Mouse (Mus musculus) lung, embryonic 15.5 days (tissue): ENCODE results near the gene Rusc1. TPM values are rescaled to one million over a fixed set of nuclear protein-coding genes. Genes with fewer than 3 reads are reported as not detected.

ENCODE experiments used
- ATAC-seq: fragments of 200-750 bp; cut with Nextera tagmentation; 2 replicates; pipeline ENCODE4 v1.8.0; 2017; ENCODE audit warnings: moderate number of reproducible peaks, borderline replicate concordance; ENCODE audit not compliant: low FRiP score, low TSS enrichment; ENCODE audit errors: extremely low read depth
- H3K27ac ChIP-seq: fragments of 300-500 bp; sonication (generic); 2 replicates; pipeline ENCODE4 v1.5.1; 2015; ENCODE audit warnings: moderate library complexity, mild to moderate bottlenecking, inconsistent platforms
- H3K27me3 ChIP-seq: fragments of 300-500 bp; sonication (generic); 2 replicates; pipeline ENCODE4 v1.6.1; 2015; ENCODE audit warnings: inconsistent platforms
- H3K36me3 ChIP-seq: fragments of 300-500 bp; sonication (generic); 2 replicates; pipeline ENCODE4 v1.6.1; 2015; ENCODE audit warnings: inconsistent platforms
- H3K4me1 ChIP-seq: fragments of 300-500 bp; sonication (generic); 2 replicates; pipeline ENCODE4 v1.6.1; 2015; ENCODE audit warnings: inconsistent platforms
- H3K4me2 ChIP-seq: fragments of 300-500 bp; sonication (generic); 2 replicates; pipeline ENCODE4 v1.6.1; 2015; ENCODE audit warnings: inconsistent platforms, mild to moderate bottlenecking, moderate library complexity
- H3K4me3 ChIP-seq: fragments of 300-500 bp; sonication (generic); 2 replicates; pipeline ENCODE4 v1.5.1; 2015; ENCODE audit warnings: mild to moderate bottlenecking, inconsistent platforms
- H3K9ac ChIP-seq: fragments of 300-500 bp; sonication (generic); 2 replicates; pipeline ENCODE4 v1.6.1; 2015; ENCODE audit warnings: inconsistent platforms
- H3K9me3 ChIP-seq: fragments of 300-500 bp; sonication (generic); 2 replicates; pipeline ENCODE4 v1.6.1; 2016; ENCODE audit warnings: inconsistent platforms
- WGBS: fragments of 180-500 bp; shearing (Covaris S2); methylation state at CpG from one replicate; pipeline ENCODE4 v1.1.7; 2015; 5-methylcytosine and 5-hydroxymethylcytosine counted together
- polyA plus RNA-seq: library from polyadenylated mRNA; unstranded; fragments of >200 nt; fragmentation: Nextera tagmentation; extraction: Ambion mirVana; gene quantifications from 2 replicates; pipeline ENCODE4 v1.2.1, GENCODE M21; 2015

The Rusc1 gene
- polyA plus RNA-seq, 1 experiment from 2014 or later = 16.6 TPM

DNA sequence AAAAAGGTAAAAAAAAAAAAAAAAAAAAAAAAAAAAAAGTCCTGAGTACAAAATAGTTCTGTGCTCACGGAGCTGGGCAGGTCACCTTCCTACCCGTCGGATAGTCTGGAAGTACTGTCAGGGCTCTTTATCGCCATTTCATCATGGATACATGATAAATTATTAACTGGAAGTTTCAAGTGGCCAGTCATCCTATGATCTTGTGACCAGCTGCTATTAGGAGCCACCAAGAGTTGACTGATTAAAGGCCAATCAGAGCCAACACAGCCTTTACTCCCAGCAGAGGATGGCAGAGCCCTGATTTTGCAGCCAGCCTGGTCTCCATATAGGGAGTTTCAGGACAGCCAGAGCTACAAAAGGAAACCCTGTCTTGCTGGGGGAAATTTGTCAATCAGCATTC, 19.9 kb upstream of the Rusc1 start:
- Histone ChIP-seq H3K27me3 (no peaks in the 10 kb centered on the region), H3K9ac (no peak overlapping the region), H3K4me2 (no peak overlapping the region), H3K4me1 (no peaks in the 10 kb centered on the region), H3K9me3 (no peaks in the 10 kb centered on the region), H3K4me3 (no peak overlapping the region), H3K27ac (no peak overlapping the region), H3K36me3 (no peaks in the 10 kb centered on the region)
- 58% methylated on average over 4 of the region's 4 CpGs for WGBS
- ATAC-seq = no peak

DNA sequence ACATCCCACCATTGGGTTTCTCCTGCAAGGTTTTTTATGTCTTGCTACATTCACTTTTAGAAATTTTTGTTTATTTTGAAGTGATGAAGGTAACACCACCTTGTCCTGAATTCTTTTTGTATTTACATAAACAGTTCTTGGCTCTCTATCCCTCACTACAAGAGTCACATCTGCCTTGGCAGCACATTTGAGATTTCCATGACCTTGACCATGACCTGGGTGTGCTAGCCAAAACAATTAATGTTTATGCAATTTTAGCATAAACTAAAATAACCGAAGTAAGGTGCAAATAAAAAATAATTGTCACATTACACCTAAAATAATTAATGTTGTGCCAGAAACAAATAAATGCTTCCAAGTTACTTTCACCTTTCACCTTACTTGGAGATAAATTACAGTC, 15.0 kb upstream of the Rusc1 start:
- WGBS = 30% methylated on average over 1 of the region's 1 CpGs
- Histone ChIP-seq H3K4me1 (no peaks in the 10 kb centered on the region), H3K36me3 (no peaks in the 10 kb centered on the region), H3K27ac (no peak overlapping the region), H3K27me3 (no peaks in the 10 kb centered on the region), H3K9me3 (no peaks in the 10 kb centered on the region), H3K4me2 (no peak overlapping the region), H3K9ac (no peak overlapping the region), H3K4me3 (no peak overlapping the region)
- no peak for ATAC-seq

GRCm38 (mm10) chr3:89107545-89107944, 14.4 kb upstream of the Rusc1 start:
- Histone ChIP-seq H3K4me2 (no peak overlapping the region), H3K9me3 (no peaks in the 10 kb centered on the region), H3K27ac (no peak overlapping the region), H3K36me3 (no peaks in the 10 kb centered on the region), H3K9ac (no peak overlapping the region), H3K4me3 (no peak overlapping the region), H3K4me1 (no peaks in the 10 kb centered on the region), H3K27me3 (no peaks in the 10 kb centered on the region)
- ATAC-seq = no peak
- 45% methylated on average over 3 of the region's 3 CpGs for whole genome bisulfite sequencing

GRCm38 (mm10) chr3:89106881-89107280, 13.8 kb upstream of the Rusc1 start:
- Histone ChIP-seq H3K4me1 (peaks cover 4% of the 10 kb centered on the region; the same call in 1 of the 2 replicates), H3K36me3 (no peaks in the 10 kb centered on the region), H3K4me3 (no peak overlapping the region), H3K9me3 (no peaks in the 10 kb centered on the region), H3K9ac (no peak overlapping the region), H3K4me2 (no peak overlapping the region), H3K27ac (no peak overlapping the region), H3K27me3 (no peaks in the 10 kb centered on the region)
- ATAC-seq = no peak

DNA sequence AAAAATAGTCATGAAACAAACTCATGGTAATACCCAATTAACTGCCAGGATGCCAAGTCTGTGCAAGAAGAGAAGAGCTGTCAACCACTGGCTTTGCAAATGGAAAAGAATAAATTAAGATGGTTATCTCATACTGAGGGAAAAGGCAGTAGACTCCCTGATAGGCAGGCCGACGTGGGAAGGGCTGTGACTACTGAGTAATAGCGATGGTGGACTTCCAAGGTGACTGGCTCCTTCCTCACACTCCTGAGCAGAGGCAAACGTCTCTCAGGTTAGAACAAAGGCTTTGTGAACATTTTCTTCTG, 10.1 kb upstream of the Rusc1 start:
- Histone ChIP-seq H3K36me3 (peaks cover 16% of the 10 kb centered on the region; the same call in 1 of the 2 replicates), H3K27me3 (no peaks in the 10 kb centered on the region), H3K27ac (no peak overlapping the region), H3K9ac (no peak overlapping the region), H3K4me3 (no peak overlapping the region), H3K4me2 (no peak overlapping the region), H3K4me1 (peaks cover 25% of the 10 kb centered on the region), H3K9me3 (no peaks in the 10 kb centered on the region)
- no peak for ATAC-seq
- 61% methylated on average over 4 of the region's 4 CpGs for WGBS

DNA sequence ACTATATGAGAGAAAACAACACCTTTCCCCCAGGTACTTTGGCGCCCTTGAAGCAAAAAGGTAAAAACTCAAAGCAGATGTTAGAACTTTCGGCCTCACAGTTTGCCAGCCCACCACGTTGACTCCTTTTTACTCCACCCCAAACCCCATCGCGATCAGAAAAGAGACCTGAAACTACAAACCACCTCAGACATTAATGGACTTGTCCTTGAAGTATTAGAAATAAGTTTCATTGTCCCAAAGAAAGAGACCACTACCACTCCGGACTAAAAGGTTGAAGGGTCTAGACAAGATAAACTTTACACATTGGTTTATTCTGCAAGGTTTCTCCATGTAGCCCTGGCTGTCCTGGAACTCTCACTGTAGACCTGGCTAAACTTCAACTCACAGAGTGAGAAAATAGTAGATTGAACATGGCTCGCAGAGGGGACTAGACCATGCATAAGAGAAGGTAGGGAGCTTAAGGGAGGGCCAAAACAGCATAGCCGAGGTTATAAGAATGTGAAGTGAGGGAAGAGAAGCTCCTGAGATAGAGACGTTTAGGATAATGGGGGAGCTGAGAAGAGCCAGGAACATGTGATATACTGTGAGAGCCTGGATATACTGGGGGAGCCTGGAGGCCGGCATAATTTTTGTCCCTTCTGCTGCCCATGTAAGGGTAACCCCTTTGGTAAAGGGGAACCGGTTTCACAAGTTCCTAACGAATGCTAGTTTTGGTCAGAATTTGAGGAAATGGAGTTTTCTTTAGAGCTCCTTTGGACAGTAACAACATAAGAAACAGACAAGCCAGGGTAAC, 9.6 kb upstream of the Rusc1 start:
- no peak for ATAC-seq
- peak overlapping the region; percentile 87 for H3K4me2 ChIP-seq
- H3K27ac ChIP-seq = peak overlapping the region; percentile 62; the same call in 1 of the 2 replicates
- H3K9ac ChIP-seq = 0 out of 2 replicates have a peak overlapping the region, but pooled peaks have one; percentile 15
- H3K27me3 ChIP-seq = no peaks in the 10 kb centered on the region
- H3K9me3 ChIP-seq = no peaks in the 10 kb centered on the region
- peaks cover 25% of the 10 kb centered on the region for H3K4me1 ChIP-seq
- peak overlapping the region; percentile 64; the same call in 1 of the 2 replicates for H3K4me3 ChIP-seq
- 62% methylated on average over 12 of the region's 12 CpGs for WGBS
- H3K36me3 ChIP-seq = peaks cover 22% of the 10 kb centered on the region; the same call in 1 of the 2 replicates

DNA sequence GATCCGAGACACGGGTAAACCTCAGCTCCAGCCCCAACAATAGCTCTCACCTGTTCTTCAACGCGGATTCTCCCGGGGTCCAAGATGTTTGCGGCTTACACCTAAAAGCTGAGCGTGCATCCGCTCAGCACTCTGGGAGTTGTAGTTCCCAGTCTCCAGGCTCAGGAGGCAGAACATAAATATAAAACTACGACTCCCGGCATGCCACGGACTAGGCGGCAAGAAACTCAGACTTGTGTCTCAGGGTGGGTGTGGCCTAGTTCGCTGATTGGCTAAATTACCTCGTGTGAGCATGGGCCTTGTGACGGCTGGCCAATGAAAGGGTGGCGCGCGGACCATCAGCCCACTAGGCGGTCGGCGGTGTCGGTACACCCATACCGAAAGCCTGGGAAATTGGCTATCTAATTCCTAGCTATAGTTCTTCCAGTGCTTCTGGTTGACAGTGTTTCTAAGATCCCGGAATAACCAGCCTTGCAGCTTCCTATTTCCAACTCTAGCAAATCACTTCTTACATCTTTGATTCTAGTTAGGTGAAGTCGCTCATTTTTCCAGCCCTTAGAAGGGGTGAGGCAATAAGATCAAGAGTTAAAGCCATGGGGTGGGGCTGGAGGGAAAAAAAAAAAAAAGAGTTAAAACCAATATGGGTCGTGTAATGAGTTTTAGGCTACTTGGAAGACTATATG, 8.8 kb upstream of the Rusc1 start, which contains the start of gene Fdps:
Gene Fdps, minus strand, starts transcription at position 148 of the 683 bp plus-strand sequence.
- peak within 1 kb of the TSS; percentile 62 for H3K27ac ChIP-seq
- no peaks in the 10 kb centered on the region for H3K27me3 ChIP-seq
- peak within 1 kb of the TSS; percentile 87 for H3K4me2 ChIP-seq
- under 1% methylated on average over 26 of the region's 26 CpGs for WGBS
- peak within 1 kb of the TSS; percentile 58 for H3K9ac ChIP-seq
- H3K36me3 ChIP-seq = peaks cover 29% of the 10 kb centered on the region
- H3K9me3 ChIP-seq = no peaks in the 10 kb centered on the region
- peak; percentile 100 for ATAC-seq
- peak within 1 kb of the TSS; percentile 64 for H3K4me3 ChIP-seq
- H3K4me1 ChIP-seq = peaks cover 25% of the 10 kb centered on the region

DNA sequence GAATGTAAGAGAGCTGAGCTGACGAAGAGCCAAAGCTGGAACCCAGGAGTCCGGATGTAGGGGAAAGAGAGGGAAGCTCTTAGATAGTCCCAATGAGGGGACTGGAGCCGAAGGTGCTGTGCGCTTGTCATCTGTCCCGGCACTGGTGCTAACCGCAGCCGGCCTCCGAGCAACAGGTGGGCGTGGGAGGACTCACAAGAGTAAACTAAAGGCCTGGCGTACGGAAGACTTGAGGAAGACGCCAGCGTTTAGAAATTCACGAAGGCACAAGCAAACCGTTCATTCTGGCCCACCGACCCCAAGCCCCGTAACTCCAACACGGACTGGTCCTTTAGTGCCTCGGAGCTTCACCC, 8.3 kb upstream of the Rusc1 start:
- peaks cover 32% of the 10 kb centered on the region for H3K36me3 ChIP-seq
- H3K4me1 ChIP-seq = peaks cover 25% of the 10 kb centered on the region
- H3K9ac ChIP-seq = peak overlapping the region; percentile 58
- peak overlapping the region; percentile 64 for H3K4me3 ChIP-seq
- no peaks in the 10 kb centered on the region for H3K9me3 ChIP-seq
- peak; percentile 9; the same call in 1 of the 2 replicates for ATAC-seq
- H3K4me2 ChIP-seq = peak overlapping the region; percentile 87
- no peaks in the 10 kb centered on the region for H3K27me3 ChIP-seq
- peak overlapping the region; percentile 50 for H3K27ac ChIP-seq
- 0% methylated on average over 19 of the region's 19 CpGs for WGBS

- no peak for ATAC-seq
- Histone ChIP-seq H3K4me3 (peak within 1 kb of the TSS; percentile 64), H3K9ac (peak within 1 kb of the TSS; percentile 58), H3K9me3 (no peaks in the 10 kb centered on the region), H3K4me2 (peak within 1 kb of the TSS; percentile 87), H3K4me1 (peaks cover 25% of the 10 kb centered on the region), H3K27ac (peak within 1 kb of the TSS; percentile 50), H3K36me3 (peaks cover 36% of the 10 kb centered on the region), H3K27me3 (no peaks in the 10 kb centered on the region)
- 15% methylated on average over 7 of the region's 7 CpGs for WGBS
Observed at GRCm38 (mm10) chr3:89100811-89101210, 7.7 kb upstream of the Rusc1 start, which contains the start of gene Gm43738. TSS of gene Gm43738 (minus strand) at chr3:89101099.

- ATAC-seq = no peak
- WGBS = 75% methylated on average over 10 of the region's 10 CpGs
- H3K9ac ChIP-seq = no peak overlapping the region
- peaks cover 31% of the 10 kb centered on the region for H3K4me1 ChIP-seq
- H3K9me3 ChIP-seq = no peaks in the 10 kb centered on the region
- H3K36me3 ChIP-seq = peaks cover 41% of the 10 kb centered on the region
- no peak overlapping the region for H3K4me2 ChIP-seq
- no peak overlapping the region for H3K4me3 ChIP-seq
- H3K27me3 ChIP-seq = peaks cover 14% of the 10 kb centered on the region
- no peak overlapping the region for H3K27ac ChIP-seq
Observed at GRCm38 (mm10) chr3:89094021-89094420, 910 bp upstream of the Rusc1 start.

DNA sequence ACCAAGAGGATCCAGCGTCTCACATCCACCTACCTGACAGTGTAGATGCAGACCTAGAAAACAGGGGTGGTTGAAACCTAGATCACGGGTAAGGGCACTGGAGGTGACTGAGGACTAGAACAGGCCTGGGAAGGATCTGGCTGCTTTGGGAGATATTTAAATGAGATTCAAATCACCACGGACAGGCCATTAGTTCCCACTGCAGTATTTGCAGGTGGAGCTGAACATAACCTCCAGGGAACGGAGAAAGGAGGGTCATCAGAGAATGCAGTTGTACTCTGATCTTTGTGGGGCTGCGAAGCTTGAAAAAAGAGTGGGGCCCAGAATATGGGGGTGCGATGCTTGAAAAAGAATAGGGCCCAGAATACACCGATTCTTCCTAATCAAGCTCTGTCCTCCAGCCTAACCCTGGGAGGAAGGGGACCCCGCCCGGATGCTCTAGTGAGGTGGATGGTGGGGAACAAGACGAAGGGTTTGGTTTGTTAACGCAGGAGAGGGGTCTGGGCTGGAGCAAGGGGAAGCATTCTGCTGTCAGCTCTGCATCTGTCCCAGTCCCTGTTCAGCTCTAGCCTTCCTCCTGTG, 511 bp downstream of the Rusc1 start:
- H3K4me1 ChIP-seq = peaks cover 42% of the 10 kb centered on the region
- no peak overlapping the region for H3K27ac ChIP-seq
- no peak for ATAC-seq
- peak overlapping the region; percentile 100 for H3K4me2 ChIP-seq
- peak overlapping the region; percentile 71 for H3K4me3 ChIP-seq
- H3K27me3 ChIP-seq = peaks cover 14% of the 10 kb centered on the region
- peaks cover 28% of the 10 kb centered on the region for H3K36me3 ChIP-seq
- H3K9me3 ChIP-seq = no peaks in the 10 kb centered on the region
- peak overlapping the region; percentile 27 for H3K9ac ChIP-seq
- 28% methylated on average over 11 of the region's 11 CpGs for WGBS
